Mouse (Mus musculus): ENCODE measurements around the gene Scp2.
A peak's percentile ranks its signal among the peaks of the same experiment; 100 is the strongest.

The Scp2 gene

GRCm38 (mm10) chr4:108018241-108018923 is 126.4 kb downstream of the Scp2 start:
- no peak for DNase-seq (ENCODE audit: low spot score)

- no peak for DNase-seq (ENCODE audit: low spot score)
Observed at GRCm38 (mm10) chr4:108017839-108018238, 127.0 kb downstream of the Scp2 start.

GRCm38 (mm10) chr4:108016321-108016720 is 128.5 kb downstream of the Scp2 start:
- DNase-seq (ENCODE audit: low spot score) = peak; percentile 52

GRCm38 (mm10) chr4:108015067-108015765 is 129.6 kb downstream of the Scp2 start:
- DNase-seq (ENCODE audit: low spot score) = peak; percentile 97

- no peak for DNase-seq (ENCODE audit: low spot score)
Observed at GRCm38 (mm10) chr4:108014466-108014865, 130.3 kb downstream of the Scp2 start.

GRCm38 (mm10) chr4:108008541-108008940 is 136.3 kb downstream of the Scp2 start:
- no peak for DNase-seq (ENCODE audit: low spot score)

- DNase-seq (ENCODE audit: low spot score) = no peak
Observed at GRCm38 (mm10) chr4:108007532-108008103, 137.2 kb downstream of the Scp2 start.

GRCm38 (mm10) chr4:108005328-108005727 is 139.5 kb downstream of the Scp2 start:
- no peak for DNase-seq (ENCODE audit: low spot score)

GRCm38 (mm10) chr4:107999380-107999779 is 145.4 kb downstream of the Scp2 start:
- DNase-seq (ENCODE audit: low spot score) = no peak

GRCm38 (mm10) chr4:107998641-107999332 is 146.0 kb downstream of the Scp2 start:
- DNase-seq (ENCODE audit: low spot score) = peak; percentile 63

GRCm38 (mm10) chr4:107996418-107996986 is 148.3 kb downstream of the Scp2 start:
- DNase-seq (ENCODE audit: low spot score) = no peak

- DNase-seq (ENCODE audit: low spot score) = no peak
Observed at GRCm38 (mm10) chr4:107995727-107996126, 149.1 kb downstream of the Scp2 start.

GRCm38 (mm10) chr4:107995011-107995410 is 149.8 kb downstream of the Scp2 start:
- DNase-seq (ENCODE audit: low spot score) = no peak

Data from adipocyte (in vitro differentiated cells).